Mouse (Mus musculus) gastrocnemius, postnatal 10 days (tissue): ENCODE data around the gene Prom2. TPM values are rescaled to one million over a fixed set of nuclear protein-coding genes. Genes with fewer than 3 reads are reported as not detected.

Experiments used
- DNase-seq: peaks from one replicate; pipeline ENCODE4 v3.0.0; 2021; ENCODE audit warnings: mixed read lengths
- long read RNA-seq, 2 experiments: library from polyadenylated mRNA; stranded (forward); transcript quantifications; one replicate each; pipeline ENCODE4 v2.0.0; 2021
- total RNA-seq, 2 experiments: library from RNA; stranded (reverse); gene quantifications; 2 replicates each; pipeline ENCODE4 v1.2.3; 2021

Gene Prom2
- total RNA-seq: not detected
- long read RNA-seq, experiment 1: 0 reads
- long read RNA-seq, experiment 2: 0 reads

DNA sequence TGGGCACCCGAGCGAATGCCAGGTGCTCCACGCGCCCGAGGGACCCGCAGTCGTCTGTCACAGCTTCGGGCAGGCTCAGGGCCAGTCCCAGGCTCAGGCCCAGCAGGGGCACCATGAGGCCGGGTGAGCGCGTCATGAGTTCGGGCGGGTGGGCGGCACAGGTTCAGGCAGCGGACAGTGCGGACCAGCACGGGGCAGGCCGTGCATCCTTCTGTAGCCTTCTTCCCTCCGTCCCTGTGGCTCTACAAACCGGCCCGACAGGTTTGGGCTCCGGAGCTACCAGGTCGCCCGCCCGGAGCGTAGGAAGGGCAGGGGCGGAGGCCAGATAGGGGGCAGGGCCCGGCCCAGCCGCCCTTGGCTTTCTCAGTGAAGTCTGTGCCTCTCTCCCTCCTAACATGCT, at the start of gene Prom2:
TSS of gene Prom2 (minus strand) at position 283 of the 400 bp plus-strand sequence.
- DNase-seq: no peak

DNA sequence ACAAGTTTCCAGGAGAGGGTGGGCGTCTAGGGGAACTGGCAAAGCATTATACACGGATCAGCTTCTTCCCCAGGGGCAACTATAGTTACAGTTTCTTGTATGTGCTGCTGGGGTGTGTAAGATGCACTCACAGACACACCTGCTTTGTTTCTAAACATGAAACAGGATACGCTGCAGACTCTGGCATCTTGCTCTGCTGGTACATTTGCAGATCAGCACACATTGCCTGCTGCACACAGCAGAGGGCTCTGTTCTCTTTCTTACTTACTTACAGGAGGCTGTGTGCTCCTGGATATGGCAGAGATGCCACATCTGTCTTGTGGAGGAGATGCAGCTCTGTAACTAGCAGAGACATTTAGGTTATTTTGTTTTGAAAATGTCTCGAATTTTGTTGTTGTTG, 49.6 kb upstream of the Prom2 start:
- no peak for DNase-seq

DNA sequence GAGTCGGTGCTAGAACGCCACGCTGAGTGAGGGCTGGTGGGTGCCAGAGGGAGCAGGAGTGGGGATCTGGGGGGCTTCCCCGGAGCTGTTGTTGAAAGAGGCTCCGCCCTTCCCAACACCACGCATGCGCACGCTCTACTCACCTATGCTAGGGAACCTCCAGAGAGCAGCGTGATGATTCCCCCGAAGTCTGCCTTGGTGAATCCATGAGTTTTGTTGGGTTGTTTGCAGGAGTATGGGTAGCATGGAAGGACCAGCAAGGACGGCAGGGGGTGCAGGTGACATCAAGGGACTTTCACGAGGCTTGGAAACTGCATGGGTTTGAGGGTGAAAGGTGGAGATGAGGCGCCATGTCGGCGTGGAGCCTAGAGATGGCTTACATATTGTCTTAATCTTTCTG, 48.9 kb upstream of the Prom2 start:
- no peak for DNase-seq

DNA sequence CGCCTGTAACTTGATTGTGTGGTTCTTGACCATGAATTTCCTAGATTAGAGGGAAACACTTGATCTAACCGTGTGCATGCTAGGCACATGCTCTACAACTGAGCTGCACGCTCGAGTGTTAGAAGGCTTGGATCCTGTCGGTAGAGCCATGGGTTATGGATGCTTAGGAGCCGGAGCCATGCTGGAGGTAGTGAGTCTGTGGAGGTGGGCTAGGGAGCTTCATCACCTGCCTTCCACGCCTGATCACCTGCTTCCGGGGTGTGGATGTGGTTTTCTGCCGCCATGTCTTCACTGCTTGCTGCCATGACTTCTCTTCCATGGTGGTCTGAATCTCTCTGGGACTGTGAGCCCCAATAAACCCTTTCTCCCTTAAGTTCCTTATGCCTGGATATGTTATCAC, 47.6 kb upstream of the Prom2 start:
- DNase-seq: no peak

DNA sequence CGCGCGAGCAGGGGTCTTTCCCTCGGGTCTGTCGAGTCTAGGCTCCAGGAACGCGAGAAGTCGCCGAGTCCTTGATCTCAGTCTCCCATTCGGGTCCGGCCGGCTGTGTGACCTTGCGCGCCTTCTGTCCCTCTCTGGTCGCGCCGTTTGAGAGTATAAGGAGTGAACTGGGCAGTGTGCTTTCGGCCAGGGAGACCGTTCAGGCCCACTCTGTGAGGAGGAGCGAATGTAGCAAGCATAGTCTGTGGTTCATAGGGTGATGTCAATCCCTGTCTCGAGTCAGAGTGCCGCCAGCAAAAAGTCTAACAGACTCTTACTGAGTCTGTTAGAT, 46.2 kb upstream of the Prom2 start:
- DNase-seq: no peak

DNA sequence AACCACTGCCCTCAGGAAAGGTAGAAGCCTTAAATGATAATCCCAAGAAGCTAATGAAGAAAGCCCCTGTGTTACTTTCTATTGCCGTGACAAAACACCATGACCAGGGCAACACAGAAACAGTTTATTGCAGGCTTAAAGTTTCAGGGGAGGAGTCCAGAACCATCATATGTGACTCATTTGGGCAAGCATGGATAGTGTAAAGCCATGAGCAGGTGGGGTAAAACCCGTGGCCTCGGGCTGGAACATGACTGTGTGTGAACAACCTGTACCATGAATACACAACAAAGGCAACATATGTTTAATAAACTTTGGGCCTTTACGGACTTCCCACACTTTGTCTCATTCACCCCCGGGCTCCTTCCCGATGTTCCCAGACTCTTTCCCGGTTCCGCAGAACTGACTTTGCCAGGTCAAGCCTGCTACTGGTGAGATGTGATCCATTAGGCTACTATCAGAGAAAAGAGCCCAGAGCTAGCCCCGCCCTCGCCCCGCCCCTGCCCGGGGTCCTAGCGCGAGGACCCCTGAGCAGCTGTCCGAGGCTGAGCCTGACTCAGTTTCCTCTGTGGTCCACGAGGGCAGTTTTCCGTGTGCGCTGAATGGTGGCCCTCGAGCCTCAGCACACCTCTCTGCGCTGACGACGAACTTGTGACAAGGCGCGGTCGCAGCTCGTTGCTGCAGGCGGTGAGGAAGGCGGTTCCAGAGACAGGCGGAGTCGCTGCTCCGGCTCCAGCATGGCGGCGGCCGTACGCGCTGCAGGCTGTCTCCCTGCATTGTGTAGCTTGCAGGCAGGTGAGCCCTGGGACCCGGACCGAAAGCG, 45.6 kb upstream of the Prom2 start, which contains the start of the genes Zfp661 and Mrps5:
TSS of gene Zfp661 (minus strand) at position 401 of the 820 bp plus-strand sequence.
TSS of gene Mrps5 (plus strand) at position 529 of the 820 bp plus-strand sequence.
- peak; percentile 88 for DNase-seq

DNA sequence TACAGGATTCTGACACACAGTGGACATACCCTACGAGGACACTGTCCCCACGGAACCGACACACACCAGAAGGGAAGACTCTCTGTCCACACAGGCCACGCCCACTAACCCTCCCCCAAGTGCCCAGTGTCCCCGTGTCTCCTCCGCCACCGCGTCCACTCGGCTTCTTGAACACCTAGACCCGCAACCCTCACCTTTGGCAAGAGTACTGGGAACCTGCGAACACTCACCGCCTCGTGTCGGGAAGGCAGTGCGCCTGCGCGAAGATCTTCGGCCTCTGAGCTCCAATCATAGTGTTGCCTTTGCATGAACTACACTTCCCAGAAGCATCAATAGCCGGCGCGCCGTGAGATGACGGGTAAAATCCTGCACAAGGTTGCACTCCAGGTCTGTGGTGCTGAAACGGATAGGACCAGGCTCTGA, 43.2 kb upstream of the Prom2 start:
- peak; percentile 88 for DNase-seq

DNA sequence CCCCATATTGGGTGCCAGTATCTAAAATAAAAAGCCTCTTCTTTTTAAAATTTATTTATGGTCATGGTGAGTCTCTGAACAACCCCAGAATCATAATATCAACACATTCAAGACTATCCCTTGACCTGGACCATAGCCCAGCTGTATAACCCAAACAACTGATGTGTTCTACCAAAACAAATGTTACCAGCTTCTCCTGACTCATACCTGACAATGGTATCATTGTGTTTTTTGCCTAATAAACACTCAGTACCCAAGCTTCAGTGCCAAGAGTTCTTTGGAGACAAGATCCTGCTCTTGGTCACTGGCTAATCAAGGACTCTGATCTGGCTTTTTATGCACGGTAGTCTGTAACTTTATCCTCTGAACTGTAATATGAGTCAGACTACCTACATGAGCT, 32.1 kb upstream of the Prom2 start:
- DNase-seq: no peak

DNA sequence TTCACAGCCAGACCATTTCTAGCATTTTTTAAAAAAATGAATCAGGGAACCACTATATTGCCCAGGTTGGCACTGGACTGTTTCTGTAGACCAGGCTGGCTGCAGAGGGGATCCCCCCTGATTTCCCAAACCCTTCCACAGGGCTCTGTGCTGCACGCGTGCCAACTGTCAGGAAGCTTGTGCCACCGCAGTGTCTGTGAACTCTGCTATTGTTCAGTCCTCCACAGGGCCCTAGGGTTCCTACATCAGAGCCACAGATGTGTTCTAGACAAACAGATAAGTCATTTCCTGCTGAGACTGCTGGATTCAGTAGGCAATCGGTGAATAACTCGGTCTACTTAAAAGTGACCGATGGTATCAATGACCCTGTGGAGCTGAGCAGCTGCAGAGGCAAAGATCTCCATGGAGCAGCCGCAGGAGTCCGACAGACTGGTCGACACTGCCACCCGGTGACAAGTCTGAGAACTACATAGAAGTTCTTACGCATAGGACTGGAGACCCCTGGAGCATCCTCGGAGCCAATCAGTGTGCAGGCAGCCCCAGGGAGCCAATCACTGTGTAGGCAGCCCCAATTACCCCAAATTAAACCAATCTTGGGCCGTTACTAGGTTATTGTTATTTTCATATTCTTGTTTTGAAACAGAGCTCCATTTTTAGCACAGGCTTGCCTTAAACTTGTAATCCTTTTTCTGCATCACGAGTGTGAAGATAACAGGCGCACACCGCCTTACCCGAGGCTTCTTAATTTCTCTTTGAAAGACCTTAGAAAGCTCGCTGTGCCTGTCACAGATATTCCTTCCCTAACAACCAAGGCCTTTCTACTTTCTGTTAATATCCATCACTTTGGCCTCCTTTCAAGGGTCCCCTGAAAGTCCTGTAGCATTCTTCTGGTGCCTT, 18.1 kb upstream of the Prom2 start:
- DNase-seq: peak; percentile 83

DNA sequence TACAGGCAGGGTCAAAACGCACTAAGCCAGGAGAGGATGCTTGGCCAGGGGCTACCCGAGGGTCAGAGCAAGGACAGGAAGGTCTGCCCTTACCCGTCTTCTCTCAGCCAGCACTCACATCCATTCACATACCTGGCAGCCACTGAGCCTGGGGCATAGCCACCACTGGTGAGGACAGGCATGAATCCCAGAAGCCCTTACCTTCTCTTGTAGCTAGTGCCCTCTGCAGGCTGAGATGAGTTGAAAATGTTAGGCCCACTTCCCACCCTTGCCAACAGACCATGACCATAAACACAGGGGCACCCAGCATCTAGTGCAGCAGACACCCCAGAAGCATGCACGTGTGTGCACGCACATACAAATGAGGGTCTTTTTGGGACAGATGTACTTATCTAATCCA, 9.8 kb upstream of the Prom2 start:
- no peak for DNase-seq

DNA sequence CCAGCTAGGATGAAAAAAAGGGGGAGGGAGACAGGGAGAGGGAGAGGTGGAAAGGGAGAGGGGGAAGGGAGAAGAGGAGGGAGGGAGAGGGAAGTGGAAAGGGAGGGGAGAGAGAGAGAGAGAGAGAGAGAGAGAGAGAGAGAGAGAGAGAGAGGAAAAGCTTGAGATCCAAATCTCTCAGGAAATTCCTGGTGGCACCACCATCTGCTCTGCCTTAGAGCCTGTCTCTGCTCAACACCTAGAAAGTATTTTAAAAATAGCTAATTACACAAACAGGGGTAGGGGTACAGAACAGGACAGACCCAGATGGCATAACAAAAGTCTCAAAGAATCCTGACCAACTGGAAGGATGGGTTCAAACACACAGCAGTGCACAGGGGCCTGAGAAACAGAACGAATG, 9.2 kb upstream of the Prom2 start:
- no peak for DNase-seq

DNA sequence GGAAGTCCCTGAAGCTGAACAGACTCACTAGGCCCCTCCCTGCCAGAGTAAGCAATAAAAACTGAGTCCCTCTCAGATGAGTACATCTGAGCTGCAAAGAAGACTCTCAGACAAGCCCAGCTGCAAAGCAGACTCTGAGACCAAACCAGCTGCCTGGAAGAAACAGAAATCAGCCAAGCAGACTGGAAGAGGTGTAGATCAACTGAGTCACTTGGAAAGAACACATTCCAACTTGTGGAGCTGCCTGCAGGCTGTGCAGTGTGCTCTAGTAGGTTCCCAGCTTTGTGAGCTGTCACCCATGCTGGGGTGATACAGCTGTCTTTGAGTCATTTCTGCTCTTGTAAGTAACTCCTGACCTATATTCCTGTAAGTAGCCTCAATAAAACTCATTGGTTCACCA, 8.4 kb upstream of the Prom2 start:
- DNase-seq: no peak

DNA sequence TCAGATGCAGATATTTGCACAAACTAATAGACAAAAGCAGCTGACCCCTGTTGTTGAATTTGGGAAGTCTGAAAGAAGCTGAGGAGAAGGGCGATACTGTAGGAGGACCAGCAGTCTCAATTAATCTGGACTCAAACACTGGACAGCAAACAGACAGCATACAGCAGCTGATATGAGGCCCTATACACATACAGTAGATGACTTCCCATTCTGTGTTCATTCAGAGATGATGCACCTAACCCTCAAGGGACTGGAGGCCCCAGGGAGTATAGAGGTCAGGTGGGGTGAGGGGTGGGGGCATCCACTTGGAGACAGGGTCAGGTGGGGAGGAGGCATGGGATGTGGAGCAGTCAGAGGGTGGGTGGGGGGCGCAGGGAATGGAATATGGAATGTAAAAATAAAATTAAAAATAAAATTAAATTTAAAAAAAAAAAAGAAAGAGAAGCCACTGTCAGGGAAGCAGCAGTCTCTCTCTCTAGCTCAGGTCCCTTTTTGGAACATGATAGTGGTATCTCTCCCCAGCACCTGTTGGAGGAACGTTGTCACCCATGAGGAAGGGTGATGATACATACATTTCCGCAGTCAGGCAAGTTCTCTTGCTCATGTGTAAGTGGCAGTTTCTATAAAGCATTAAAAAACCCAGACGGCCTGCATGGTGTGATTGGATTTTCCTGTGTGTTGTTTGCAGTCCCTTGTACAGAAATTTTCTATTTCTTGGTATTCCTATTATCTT, 7.2 kb upstream of the Prom2 start:
- no peak for DNase-seq

DNA sequence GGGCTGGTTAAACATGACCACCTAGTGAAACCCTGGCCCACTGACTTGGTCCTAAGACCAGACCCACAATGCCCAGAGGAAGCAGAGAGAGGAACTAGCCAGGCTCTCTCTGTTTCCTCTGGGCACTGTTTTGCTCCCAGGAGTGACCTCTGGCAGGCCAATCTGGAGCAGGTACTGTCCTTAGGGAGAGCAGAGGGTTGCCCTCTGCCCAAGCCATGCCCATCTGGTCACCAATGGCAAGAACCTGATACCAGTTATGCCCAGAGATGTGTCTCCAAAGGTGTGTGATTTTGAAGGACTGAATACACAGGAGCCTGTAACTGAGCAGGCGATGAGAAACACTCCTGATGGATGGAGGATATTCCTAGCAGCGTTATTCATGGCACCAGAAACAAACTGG, 430 bp upstream of the Prom2 start:
- no peak for DNase-seq

DNA sequence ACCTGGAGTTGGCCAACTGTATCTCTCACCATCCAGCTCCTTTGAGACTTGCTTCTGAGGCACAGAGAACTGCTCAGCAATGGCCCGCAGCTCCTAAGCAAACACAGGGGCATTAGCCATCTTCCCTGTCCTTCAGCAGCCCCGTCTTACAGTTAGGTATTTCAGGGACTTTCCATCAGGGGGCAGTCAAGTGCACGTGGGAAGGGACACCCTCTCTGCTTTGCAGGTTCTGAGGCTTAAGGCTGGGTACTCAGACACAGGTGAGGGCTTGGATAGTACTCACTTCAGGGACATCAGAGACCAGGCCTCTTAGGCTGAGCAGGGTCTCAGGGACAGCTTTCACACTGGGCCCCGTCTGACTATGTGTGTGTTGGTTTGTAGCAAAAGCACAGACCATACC, 1.8 kb downstream of the Prom2 start:
- DNase-seq: no peak

DNA sequence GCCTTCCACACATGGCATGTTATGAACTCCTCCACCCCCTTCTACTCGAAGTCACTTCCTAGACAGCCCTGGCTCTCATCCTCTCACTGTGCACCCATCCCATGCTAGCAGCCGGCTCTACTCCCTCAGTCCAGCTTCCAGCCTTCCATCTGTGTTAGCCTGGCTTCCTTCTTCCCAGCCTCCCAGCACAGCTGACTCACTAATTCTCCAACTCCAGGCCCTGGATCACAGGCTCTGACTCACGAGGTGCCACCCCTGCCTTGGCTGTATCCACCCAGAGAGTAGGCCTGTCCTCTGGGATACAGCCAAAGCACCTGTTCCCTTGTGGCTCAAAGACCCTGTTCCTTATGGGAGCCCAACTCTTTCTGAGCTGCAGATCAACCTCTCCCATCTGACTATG, 3.7 kb downstream of the Prom2 start:
- DNase-seq: no peak

DNA sequence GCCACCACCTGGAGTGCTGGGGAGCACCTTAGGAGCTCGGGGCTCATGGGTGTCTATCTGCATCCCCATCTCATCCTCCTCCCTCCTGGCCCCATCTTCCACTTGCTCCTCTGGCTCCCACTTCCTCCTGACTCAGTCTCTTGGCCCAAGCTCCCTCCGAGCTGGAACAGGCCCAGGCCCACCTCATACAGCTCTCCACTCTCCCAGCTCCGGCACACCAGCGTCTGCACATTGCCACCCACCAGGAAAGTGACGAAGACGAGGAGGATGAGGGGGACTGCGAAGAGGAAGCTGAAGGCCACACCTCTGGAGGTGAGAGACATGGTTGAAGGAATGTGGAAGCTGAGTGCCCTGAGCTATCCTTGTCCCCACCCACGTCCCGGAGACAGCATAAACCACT, 5.9 kb downstream of the Prom2 start:
- DNase-seq: no peak

DNA sequence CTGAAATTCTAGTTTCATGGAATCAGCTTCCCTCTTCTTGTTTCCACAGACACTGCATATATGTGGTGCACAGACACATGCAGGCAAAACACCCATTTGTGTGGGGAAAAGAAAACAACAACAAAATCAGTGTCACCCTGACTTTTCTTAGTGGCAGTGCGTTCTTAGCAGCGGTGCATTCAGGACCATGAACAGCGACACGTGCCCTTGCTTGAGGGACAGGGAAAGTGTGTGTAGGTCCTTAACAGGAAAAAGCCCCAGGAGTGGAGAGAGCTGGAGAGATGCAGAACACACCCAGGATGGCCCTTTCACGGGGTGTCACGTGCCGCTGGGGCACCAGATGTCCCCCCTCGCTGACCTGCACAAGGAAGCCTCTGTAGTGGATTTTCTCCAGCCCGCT, 8.9 kb downstream of the Prom2 start:
- no peak for DNase-seq

DNA sequence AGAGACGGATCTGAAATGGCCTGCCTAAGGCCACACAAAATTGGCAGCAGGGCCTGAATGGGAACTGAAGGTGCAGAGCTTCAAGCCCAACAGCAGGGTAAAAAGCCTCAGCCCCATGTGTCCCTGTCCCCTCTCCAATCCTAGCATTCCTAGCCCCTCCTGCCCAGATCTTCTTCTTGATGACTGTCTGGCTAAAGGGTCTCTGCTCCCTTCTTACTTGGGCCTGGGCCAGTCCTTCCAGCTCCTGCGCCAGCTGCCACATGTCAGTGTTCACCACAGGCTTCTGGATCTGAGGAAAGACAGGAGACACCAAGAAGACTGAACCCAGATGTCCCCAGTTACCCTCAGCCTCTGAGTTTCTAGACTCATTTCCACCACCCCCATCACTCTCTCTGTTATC, 9.7 kb downstream of the Prom2 start:
- DNase-seq: no peak

DNA sequence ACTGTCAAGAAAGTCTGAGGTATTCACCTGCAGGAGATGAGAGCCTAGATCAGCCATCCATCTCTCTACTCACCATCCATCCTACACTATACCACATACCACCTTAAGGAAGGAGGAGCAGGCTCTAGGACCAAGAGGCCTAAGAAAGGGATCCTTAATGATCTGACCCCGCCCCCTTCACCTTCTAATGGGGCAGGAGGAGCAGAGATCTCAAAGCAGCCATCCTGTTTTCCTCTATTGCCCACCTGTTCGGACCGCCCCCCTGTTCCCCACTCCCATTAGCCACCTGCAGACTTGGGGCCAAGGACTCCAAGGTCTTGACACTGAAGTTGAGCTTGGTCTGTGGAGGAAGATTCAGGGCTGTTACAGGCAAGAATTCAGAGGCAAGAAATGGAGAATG, 10.8 kb downstream of the Prom2 start:
- no peak for DNase-seq

DNA sequence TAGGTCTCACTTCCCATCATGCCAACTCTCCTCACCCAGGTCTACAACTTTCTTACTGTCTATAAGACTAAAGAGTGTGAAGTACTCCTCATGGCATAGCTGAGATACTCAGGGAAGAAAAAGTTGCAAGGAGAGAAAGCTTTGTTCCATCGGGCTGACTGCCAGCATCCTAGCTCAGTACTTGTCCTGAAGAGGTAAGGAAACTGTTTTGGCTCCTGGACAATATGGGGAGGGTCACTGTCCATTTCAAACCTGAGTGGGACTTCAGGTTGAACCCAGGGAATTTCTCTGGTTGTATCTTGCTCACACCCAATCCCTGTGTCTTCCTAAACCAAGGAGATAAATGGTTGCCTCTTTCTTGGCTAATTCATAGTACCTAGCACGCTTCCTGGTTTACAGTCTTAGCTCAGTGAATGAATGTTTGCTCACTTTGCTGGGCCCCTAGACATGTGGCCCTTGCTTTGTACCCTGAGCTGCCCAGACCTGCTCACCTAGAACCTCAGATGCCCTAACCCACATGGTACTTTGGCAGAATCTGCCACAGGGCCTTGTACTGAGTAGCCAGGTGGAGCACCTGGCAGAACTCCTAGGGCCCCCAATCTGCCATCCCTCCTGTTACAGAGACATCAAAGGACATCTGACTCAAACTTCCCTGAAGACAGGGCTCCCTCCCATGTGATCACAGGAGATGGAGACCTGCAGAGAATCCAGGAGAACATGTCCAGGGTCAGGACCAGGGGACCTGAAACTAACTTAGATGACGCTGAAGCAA, 16.1 kb downstream of the Prom2 start:
- no peak for DNase-seq
